Mouse (Mus musculus) v-Abl transformed pro-B cells (cell line): ENCODE measurements around the gene Vmn1r60.
"Not testable (repeated sequence)": the region's sequence is repeated elsewhere in the genome, so short reads cannot be mapped to it uniquely, and the experiment has no call there.

Experiments used
- in situ Hi-C, 2 experiments: fragments of 400-800 bp; cut with MboI; formaldehyde crosslinking; loops; one replicate each; pipeline ENCODE4 v1.15.1; 2025; ENCODE audit not compliant: unreplicated experiment in 2 of 2

Gene Vmn1r60

DNA sequence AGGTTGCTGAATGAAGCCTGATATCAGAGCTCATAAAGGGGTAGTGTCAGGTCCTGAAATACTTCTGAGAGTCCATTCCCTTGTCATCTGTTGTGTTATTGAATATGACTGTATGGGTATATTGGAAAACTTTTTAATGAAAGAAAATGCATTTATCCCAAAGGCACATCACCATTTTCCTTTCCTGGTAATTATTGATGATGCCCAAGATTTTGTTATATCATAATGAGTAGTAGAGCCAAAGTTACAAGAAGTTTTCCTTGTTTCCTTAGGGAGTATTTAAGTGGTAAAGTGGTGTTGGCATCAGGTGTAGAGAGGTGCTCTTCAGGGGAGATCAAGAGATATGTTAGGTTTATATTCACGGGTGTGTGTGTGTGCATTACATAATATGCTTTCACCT, at the start of gene Vmn1r60:
Gene Vmn1r60, minus strand, starts transcription at position 101 of the 400 bp plus-strand sequence.
- in situ Hi-C loops: not testable (repeated sequence)

DNA sequence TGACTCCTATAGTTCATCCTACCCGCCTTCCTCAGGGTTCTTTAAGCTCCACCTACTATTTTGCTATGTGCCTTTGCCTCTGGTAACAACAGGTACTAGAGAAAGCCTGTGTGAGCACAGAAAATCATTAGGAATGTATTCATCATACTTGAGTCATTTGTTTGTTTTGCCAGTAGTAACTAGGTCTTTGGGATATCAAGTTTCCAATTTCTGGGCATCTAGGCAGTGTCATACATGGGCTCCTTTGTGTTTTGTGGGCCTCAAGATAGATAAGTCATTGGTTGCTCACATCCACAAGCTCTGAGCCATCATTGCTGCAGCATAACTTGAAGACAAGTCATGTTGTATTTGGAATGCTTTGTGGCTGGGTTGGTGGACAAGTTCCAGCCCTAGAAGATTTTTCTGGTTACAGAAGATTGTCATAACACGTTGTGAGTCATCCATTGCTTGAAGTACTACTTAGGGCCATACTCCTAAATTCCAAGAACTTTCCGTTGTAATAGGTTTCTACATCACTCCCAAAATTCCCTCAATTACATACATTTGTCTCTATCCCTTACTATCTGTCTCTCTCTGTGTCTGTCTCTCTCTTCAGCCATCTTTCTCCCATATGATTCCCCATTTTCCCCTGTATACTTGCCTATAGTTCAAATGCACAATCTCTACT, 6.2 kb downstream of the Vmn1r60 start:
- in situ Hi-C loops: not testable (repeated sequence)

DNA sequence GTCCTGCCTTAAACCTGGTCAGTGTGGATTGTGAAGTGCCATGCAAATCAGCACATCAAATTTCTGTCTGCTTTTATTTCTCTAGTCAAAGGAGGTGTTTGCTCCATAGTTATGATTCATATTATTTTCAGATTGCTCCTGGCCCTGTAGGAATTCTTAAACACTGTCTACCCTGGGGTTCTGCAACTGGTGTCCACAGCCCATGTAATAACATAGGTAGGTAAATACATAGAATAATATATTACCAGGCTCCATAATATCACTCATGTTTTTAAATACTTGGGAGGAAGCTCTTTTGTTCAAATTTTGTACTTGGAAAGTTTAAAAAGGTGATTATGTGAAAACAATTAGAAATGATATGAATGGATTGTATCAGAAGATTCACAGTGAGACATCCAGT, 53.3 kb downstream of the Vmn1r60 start, which contains the start of gene Vmn2r28:
Gene Vmn2r28, minus strand, starts transcription at position 101 of the 400 bp plus-strand sequence.
- in situ Hi-C loops: not testable (repeated sequence)
